Mouse (Mus musculus) lung, adult 2 months (tissue): ENCODE measurements at regions not wholly inside any gene's neighbourhood (a gene's known extent, or its start where the extent isn't known, plus 50 kb on each side); places are given as distances from the start of the nearest gene placed in this dataset.

Experiments used
- DNase-seq: peaks from one replicate; pipeline ENCODE4 v3.0.0; 2022
- H3K4me1 ChIP-seq: fragments of 200-500 bp; 2 replicates; pipeline ENCODE4 v1.6.1; 2011; ENCODE audit warnings: low read length; ENCODE audit not compliant: control insufficient read depth, insufficient read depth
- H3K4me3 ChIP-seq: fragments of 200-500 bp; replicated peaks from 2 replicates; pipeline ENCODE3; 2011; ENCODE audit warnings: low read depth, mild to moderate bottlenecking, control low read depth, low read length; ENCODE audit errors: extremely low read depth
- CTCF ChIP-seq: fragments of 200-500 bp; IDR thresholded peaks from 2 replicates; pipeline ENCODE4 v1.5.1; 2011; ENCODE audit warnings: mild to moderate bottlenecking, low read length, control low read depth; ENCODE audit not compliant: insufficient read depth
- POLR2A ChIP-seq: fragments of 200-500 bp; IDR thresholded peaks from 2 replicates; pipeline ENCODE4 v1.6.1; 2011; ENCODE audit warnings: low read depth, mild to moderate bottlenecking, control low read depth, low read length, borderline replicate concordance; ENCODE audit errors: extremely low read depth
- WGBS: fragments of 180-500 bp; shearing (Covaris S2); methylation state at CpG from one replicate; pipeline ENCODE4 v1.1.7; 2018; 5-methylcytosine and 5-hydroxymethylcytosine counted together

DNA sequence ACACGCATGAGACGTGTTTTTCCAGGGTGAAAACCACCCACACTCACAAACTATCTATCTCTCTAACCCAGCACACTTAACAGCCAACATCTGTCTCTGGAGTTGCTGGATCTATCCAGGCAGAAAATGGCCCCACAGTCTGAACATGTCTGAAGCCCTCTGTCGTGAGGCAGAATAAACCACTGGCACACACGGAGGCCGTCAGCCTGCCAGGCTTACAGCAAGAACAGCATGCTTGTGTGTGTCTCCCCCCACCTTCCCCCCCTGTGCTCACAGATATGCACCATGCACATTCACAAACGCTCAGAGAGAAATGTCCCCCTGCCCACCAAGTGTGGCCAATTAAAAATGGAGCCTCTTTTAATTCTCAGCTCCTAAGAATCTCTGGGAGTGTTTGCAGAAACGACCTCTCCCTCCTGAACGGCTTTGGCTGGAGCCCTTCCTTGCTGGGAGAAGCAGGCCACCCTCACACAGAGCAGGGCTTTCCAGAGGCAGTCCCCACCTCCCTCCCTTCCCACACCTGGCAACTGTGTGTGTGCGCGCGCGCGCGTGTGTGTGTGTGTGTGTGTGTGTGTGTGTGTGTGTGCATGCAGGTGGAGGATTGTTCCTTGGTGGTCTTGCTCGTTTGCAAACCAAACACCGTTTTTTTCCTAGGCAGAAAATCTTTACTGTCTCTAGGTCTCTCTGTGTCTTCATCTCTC, 88.7 kb downstream of the Edn3 start:
- 47% methylated on average over 16 of the region's 16 CpGs for WGBS
- Histone ChIP-seq H3K4me1 (no peaks in the 10 kb centered on the region), H3K4me3 (no peak overlapping the region)
- TF ChIP-seq CTCF (no peak), POLR2A (no peak)
- DNase-seq, result no peak

DNA sequence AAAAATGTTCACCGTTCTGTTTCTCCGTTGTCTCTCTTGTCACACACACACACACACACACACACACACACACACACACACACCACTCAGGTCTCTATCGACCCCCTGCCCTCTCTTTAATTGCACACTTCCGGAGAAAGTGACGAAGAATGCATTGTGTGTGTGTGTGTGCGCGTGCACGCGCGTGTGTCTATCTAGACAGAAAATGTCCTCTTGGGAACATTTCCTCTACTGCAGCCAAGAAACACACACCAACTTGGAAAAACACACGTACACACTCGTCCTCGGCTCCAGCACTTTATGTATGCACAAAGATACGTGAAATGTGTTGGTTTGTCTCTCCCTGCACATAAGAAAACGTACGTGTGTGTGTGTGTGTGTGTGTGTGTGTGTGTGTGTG, 90.4 kb downstream of the Edn3 start:
- H3K4me3 ChIP-seq, result no peak overlapping the region
- 46% methylated on average over 16 of the region's 16 CpGs for WGBS
- no peaks in the 10 kb centered on the region for H3K4me1 ChIP-seq
- no peak for DNase-seq
- TF ChIP-seq POLR2A (no peak), CTCF (no peak)

DNA sequence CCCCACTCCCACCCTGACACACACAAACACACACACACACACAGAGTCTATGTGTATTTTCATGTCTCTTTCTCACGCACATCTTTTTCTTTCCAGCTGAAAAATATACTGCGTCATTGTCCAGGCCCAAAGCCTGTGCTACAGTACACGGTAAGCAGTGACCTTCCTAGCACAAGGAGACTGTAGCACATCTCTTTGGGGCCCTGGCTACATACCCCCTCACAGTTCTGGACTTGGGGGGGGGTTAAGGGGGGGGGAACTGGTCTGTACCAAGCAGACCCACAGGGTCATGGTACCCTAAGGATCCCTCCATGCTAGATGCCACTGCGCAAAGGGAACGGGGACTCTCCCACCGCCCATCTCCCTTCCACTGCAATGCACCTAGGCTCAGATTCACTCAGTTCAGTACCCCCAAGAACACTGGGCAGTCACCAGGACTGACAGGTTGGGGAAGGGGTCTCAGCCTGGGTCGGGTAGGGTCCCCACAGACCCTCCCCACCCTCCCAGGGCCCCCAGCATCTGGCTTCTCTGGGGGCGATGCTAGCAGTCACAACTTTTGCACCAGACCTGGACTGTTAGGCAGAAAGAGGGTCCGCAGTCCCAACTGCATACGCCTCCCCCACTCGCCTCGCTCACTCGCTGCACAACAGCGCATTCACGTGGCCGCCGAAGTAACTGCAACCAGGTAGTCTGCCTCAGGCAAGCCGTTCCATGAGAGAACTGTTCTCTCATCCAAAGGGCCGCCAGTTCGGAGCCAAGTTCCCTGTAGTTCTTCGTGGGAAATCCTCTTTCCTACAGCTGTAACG, 91.3 kb downstream of the Edn3 start:
- DNase-seq, result peak; percentile 78
- Histone ChIP-seq H3K4me1 (no peaks in the 10 kb centered on the region), H3K4me3 (no peak overlapping the region)
- WGBS, result 18% methylated on average over 22 of the region's 22 CpGs
- TF ChIP-seq CTCF, result peak; percentile 87
- TF ChIP-seq POLR2A, result no peak

DNA sequence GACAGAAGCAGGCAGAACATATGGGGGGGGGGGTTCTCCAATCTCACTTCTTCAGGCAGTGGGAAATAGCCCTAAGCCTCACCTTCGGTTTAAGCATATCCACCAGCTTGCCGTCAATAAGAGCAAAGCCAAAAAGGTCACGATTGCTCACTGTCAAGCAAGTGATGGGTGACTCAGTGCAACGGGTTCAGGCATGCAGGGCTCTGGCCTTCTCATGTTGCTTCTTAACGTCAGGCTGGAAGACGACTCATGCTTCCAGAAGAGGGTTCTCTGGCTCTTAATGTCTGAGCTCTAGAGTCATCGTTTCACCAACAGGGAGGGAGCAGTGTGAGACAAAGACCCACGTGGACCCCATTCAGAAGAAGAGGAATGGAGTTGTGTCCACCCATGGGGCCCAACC, 93.4 kb downstream of the Edn3 start:
- WGBS, result 78% methylated on average over 8 of the region's 8 CpGs
- H3K4me3 ChIP-seq, result no peak overlapping the region
- no peak for TF ChIP-seq POLR2A
- no peak for TF ChIP-seq CTCF
- no peak for DNase-seq
- H3K4me1 ChIP-seq, result no peaks in the 10 kb centered on the region

DNA sequence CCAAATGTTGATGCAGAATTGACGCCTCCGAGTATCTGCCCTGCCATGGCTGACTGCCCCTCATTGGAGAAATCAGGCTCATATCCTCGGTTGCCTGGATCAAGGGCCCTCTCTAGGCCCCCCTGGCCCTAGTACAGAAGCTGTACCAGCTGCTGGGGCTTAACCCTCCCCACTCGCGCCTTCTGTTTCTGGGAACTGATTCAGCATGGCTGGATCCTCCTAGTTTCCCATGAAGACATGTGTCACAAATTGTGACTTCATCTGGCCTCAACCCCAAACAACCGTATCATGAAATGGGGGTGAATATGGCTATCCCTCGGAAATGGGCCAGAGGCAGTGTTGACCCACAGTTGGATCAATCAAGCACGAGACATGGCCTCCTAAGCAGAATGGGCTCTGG, 95.1 kb downstream of the Edn3 start:
- TF ChIP-seq POLR2A, result no peak
- no peak for TF ChIP-seq CTCF

DNA sequence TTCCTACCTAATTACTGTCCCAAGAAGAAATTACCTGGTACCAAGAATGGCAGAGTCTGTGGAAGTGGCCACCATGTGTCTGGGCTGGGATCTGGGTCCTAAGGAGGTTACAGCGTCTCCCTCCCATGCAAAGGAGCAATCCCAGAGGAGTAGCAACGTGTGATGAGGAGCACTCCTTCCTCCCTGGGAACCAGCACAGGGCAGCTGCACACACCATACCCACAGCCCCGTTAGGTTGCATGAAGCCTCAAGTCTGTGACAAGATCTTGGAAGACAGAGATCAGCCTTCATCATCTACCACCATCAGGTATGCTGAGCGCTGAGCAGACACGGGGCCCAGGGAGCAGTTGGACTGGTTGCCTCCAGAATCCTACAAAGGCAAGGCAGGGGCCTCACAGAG, 95.7 kb downstream of the Edn3 start:
- no peak for TF ChIP-seq CTCF
- TF ChIP-seq POLR2A, result no peak
- Histone ChIP-seq H3K4me3 (no peak overlapping the region), H3K4me1 (no peaks in the 10 kb centered on the region)
- no peak for DNase-seq
- 87% methylated on average over 5 of the region's 5 CpGs for WGBS

More for the DNA sequence above, 95.1 kb downstream of the Edn3 start:
- Histone ChIP-seq H3K4me3 (no peak overlapping the region), H3K4me1 (no peaks in the 10 kb centered on the region)
- WGBS, result 79% methylated on average over 8 of the region's 8 CpGs
- DNase-seq, result no peak

DNA sequence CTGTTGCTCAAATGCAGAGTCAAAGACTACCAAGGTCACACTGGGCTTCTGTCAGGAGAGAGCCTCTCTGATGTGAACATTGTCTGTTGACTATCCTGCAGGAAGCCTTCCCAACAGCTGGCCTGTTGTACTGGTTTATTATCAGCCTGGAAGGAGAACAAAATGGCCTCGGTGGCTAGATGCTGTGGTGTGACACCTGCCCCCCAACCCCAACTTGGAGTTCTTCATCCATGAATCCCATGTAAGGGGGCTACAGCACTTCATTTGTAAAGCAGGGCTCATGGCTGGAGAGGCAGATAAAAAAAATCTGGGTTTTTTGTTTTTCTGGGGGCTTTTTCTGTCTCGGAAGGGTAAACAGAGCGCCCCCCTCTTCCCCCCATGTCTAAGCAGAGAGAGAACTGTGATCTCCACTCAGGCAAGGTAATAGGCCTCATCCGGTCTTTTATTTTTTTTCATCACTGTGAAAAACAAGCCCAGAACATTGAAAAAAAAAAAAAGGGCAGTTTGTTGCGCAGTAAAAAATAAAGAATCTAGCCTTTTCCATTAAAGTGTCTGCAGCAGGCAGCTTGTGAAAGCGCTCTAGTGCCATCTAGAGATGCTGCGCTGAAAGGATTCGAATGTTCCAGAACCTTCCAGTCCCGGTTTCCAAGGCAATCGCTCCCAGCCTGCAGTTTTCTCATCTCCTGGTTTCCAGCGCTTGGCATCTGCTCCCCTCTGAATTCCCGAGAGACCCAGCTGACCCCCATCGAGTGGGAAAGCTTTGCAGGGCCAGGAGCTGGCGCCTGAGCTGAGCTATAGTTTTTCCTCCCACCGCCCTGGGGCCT, 97.8 kb downstream of the Edn3 start:
- peak; percentile 62 for DNase-seq
- no peak overlapping the region for H3K4me3 ChIP-seq
- WGBS, result 20% methylated on average over 15 of the region's 15 CpGs
- no peaks in the 10 kb centered on the region for H3K4me1 ChIP-seq
- TF ChIP-seq POLR2A, result no peak
- peak; percentile 64 for TF ChIP-seq CTCF

DNA sequence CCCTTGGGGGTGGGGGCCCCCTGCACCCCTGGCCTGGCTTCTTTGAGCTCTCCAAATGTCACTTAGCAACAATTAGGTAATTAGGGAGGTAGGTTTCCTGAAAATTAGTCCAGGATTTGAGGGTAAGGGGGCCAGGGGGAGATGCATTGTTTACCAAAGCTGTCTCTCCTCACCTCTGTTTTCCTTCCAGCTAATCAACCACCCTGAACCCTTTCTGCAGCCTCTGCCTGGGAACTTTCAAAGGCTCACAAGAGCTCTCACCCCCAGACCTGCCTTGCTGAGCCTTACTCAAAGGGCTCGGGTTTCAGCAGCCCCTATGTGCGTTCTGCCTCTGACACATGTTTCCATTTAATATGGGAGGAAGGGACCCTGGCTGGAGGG, 98.4 kb downstream of the Edn3 start:
- H3K4me1 ChIP-seq, result no peaks in the 10 kb centered on the region
- WGBS, result 47% methylated on average over 2 of the region's 2 CpGs
- TF ChIP-seq CTCF, result no peak
- no peak for TF ChIP-seq POLR2A

DNA sequence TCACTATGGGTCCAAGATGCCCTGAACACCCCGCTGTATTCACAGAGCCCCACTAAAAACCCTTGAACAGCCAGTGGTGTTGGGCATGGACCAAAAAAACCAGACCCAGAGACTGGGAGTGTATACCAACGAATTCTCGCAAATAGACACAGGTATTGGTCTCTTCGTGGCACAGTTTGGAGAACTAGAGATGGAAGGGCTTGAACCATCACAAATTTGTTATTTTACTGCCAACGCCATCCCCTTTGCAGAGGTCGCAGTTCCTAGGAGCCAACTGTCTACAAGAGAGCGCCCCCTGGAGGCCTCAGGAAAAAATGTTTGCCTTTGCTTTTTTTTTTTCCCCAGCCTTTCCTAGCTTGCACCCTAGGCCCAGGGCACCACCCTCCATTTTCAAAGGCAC, 99.1 kb downstream of the Edn3 start:
- Histone ChIP-seq H3K4me3 (no peak overlapping the region), H3K4me1 (no peaks in the 10 kb centered on the region)
- no peak for TF ChIP-seq POLR2A
- peak; percentile 60 for TF ChIP-seq CTCF
- 46% methylated on average over 7 of the region's 7 CpGs for WGBS
- peak; percentile 29 for DNase-seq

More for the DNA sequence above, 98.4 kb downstream of the Edn3 start:
- no peak for DNase-seq
- H3K4me3 ChIP-seq, result no peak overlapping the region
